Mouse (Mus musculus): ENCODE measurements around the gene Akap7.

The Akap7 gene

GRCm38 (mm10) chr10:25257466-25257865 lies 50.2 kb downstream of the Akap7 start:
- DNase-seq (ENCODE audit: low spot score), result no peak

GRCm38 (mm10) chr10:25253474-25253873 lies 54.2 kb downstream of the Akap7 start:
- no peak for DNase-seq (ENCODE audit: low spot score)

- no peak for DNase-seq (ENCODE audit: low spot score)
Observed at GRCm38 (mm10) chr10:25253006-25253405, 54.7 kb downstream of the Akap7 start.

- DNase-seq (ENCODE audit: low spot score), result peak; percentile 53
Observed at GRCm38 (mm10) chr10:25250108-25250507, 57.6 kb downstream of the Akap7 start.

- no peak for DNase-seq (ENCODE audit: low spot score)
Observed at GRCm38 (mm10) chr10:25246173-25246572, 61.5 kb downstream of the Akap7 start.

- DNase-seq (ENCODE audit: low spot score), result peak; percentile 26
Observed at GRCm38 (mm10) chr10:25239156-25239555, 68.5 kb downstream of the Akap7 start.

- DNase-seq (ENCODE audit: low spot score), result no peak
Observed at GRCm38 (mm10) chr10:25234080-25234479, 73.6 kb downstream of the Akap7 start.

- DNase-seq (ENCODE audit: low spot score), result no peak
Observed at GRCm38 (mm10) chr10:25232700-25233099, 75.0 kb downstream of the Akap7 start.

GRCm38 (mm10) chr10:25231358-25231757 lies 76.3 kb downstream of the Akap7 start:
- DNase-seq (ENCODE audit: low spot score), result no peak

- no peak for DNase-seq (ENCODE audit: low spot score)
Observed at GRCm38 (mm10) chr10:25224371-25224770, 83.3 kb downstream of the Akap7 start.

GRCm38 (mm10) chr10:25220754-25221153 lies 86.9 kb downstream of the Akap7 start:
- no peak for DNase-seq (ENCODE audit: low spot score)

GRCm38 (mm10) chr10:25219901-25220495 lies 87.7 kb downstream of the Akap7 start:
- no peak for DNase-seq (ENCODE audit: low spot score)

GRCm38 (mm10) chr10:25219220-25219628 lies 88.4 kb downstream of the Akap7 start:
- peak; percentile 63 for DNase-seq (ENCODE audit: low spot score)

GRCm38 (mm10) chr10:25218746-25219145 lies 88.9 kb downstream of the Akap7 start:
- no peak for DNase-seq (ENCODE audit: low spot score)

- DNase-seq (ENCODE audit: low spot score), result no peak
Observed at GRCm38 (mm10) chr10:25215977-25216376, 91.7 kb downstream of the Akap7 start.

- no peak for DNase-seq (ENCODE audit: low spot score)
Observed at GRCm38 (mm10) chr10:25213716-25214115, 94.0 kb downstream of the Akap7 start.

GRCm38 (mm10) chr10:25208619-25209018 lies 99.1 kb downstream of the Akap7 start:
- no peak for DNase-seq (ENCODE audit: low spot score)

GRCm38 (mm10) chr10:25207866-25208265 lies 99.8 kb downstream of the Akap7 start:
- DNase-seq (ENCODE audit: low spot score), result no peak

GRCm38 (mm10) chr10:25200691-25201090 lies 107.0 kb downstream of the Akap7 start:
- DNase-seq (ENCODE audit: low spot score), result no peak

GRCm38 (mm10) chr10:25199510-25200353 lies 107.9 kb downstream of the Akap7 start:
- DNase-seq (ENCODE audit: low spot score), result peak; percentile 69

GRCm38 (mm10) chr10:25198575-25198974 lies 109.1 kb downstream of the Akap7 start:
- DNase-seq (ENCODE audit: low spot score), result peak; percentile 8

GRCm38 (mm10) chr10:25198048-25198447 lies 109.6 kb downstream of the Akap7 start:
- DNase-seq (ENCODE audit: low spot score), result no peak
